Mouse (Mus musculus) layer of hippocampus, postnatal 10 days (tissue): ENCODE measurements around the gene Tenm2. TPM values are rescaled to one million over a fixed set of nuclear protein-coding genes. Genes with fewer than 3 reads are reported as not detected.
A peak's percentile ranks its signal among the peaks of the same experiment; 100 is the strongest.

Source experiments
- DNase-seq, 2 experiments: peaks; one replicate each; pipeline ENCODE4 v3.0.0; 2021; ENCODE audit warnings: low spot score in 2 of 2
- total RNA-seq, 2 experiments: library from RNA; stranded (reverse); gene quantifications; 2 replicates each; pipeline ENCODE4 v1.2.3; 2021

The Tenm2 gene
- total RNA-seq, 2 experiments from 2014 or later, result 183 to 230 TPM

- DNase-seq, result no peak
Measured at GRCm38 (mm10) chr11:36009281-36010208, 1226.2 kb downstream of the Tenm2 start.

GRCm38 (mm10) chr11:36002900-36003299 lies 1232.9 kb downstream of the Tenm2 start:
- no peak for DNase-seq

- peak; percentile 96 to 97 for DNase-seq
Measured at GRCm38 (mm10) chr11:36001282-36001970, 1234.3 kb downstream of the Tenm2 start.

GRCm38 (mm10) chr11:36000585-36001281 lies 1235.0 kb downstream of the Tenm2 start:
- DNase-seq, result no peak

GRCm38 (mm10) chr11:36000038-36000437 lies 1235.7 kb downstream of the Tenm2 start:
- DNase-seq, result no peak

- DNase-seq, result no peak
Measured at GRCm38 (mm10) chr11:35998048-35998447, 1237.7 kb downstream of the Tenm2 start.

- no peak for DNase-seq
Measured at GRCm38 (mm10) chr11:35995310-35995709, 1240.5 kb downstream of the Tenm2 start.

- DNase-seq, result peak; percentile 37 to 57
Measured at GRCm38 (mm10) chr11:35991846-35992245, 1243.9 kb downstream of the Tenm2 start.

GRCm38 (mm10) chr11:35989967-35990366 lies 1245.8 kb downstream of the Tenm2 start:
- DNase-seq, result no peak

- DNase-seq, result peak; percentile 61 to 73
Measured at GRCm38 (mm10) chr11:35985841-35986393, 1249.8 kb downstream of the Tenm2 start.

GRCm38 (mm10) chr11:35982734-35983133 lies 1253.0 kb downstream of the Tenm2 start:
- DNase-seq, result no peak

GRCm38 (mm10) chr11:35980411-35980917 lies 1255.3 kb downstream of the Tenm2 start, which contains the start of gene Wwc1:
TSS of gene Wwc1 (minus strand) at chr11:35980527.
- DNase-seq, result peak; percentile 66 to 75

- DNase-seq, result peak; percentile 40 to 57
Measured at GRCm38 (mm10) chr11:35979733-35980410, 1255.9 kb downstream of the Tenm2 start.

- peak in 1 of 2 experiments; percentile 40 for DNase-seq
Measured at GRCm38 (mm10) chr11:35979266-35979732, 1256.5 kb downstream of the Tenm2 start.

- no peak for DNase-seq
Measured at GRCm38 (mm10) chr11:35977796-35978195, 1258.0 kb downstream of the Tenm2 start.

GRCm38 (mm10) chr11:35977096-35977495 lies 1258.7 kb downstream of the Tenm2 start:
- DNase-seq, result no peak

GRCm38 (mm10) chr11:35976482-35976881 lies 1259.3 kb downstream of the Tenm2 start:
- DNase-seq, result peak; percentile 42 to 52

- no peak for DNase-seq
Measured at GRCm38 (mm10) chr11:35974632-35975450, 1260.9 kb downstream of the Tenm2 start.

- no peak for DNase-seq
Measured at GRCm38 (mm10) chr11:35973135-35973534, 1262.6 kb downstream of the Tenm2 start.
